Mouse (Mus musculus): ENCODE measurements around the gene Myo1b.
A peak's percentile ranks its signal among the peaks of the same experiment; 100 is the strongest.

Myo1b gene

DNA sequence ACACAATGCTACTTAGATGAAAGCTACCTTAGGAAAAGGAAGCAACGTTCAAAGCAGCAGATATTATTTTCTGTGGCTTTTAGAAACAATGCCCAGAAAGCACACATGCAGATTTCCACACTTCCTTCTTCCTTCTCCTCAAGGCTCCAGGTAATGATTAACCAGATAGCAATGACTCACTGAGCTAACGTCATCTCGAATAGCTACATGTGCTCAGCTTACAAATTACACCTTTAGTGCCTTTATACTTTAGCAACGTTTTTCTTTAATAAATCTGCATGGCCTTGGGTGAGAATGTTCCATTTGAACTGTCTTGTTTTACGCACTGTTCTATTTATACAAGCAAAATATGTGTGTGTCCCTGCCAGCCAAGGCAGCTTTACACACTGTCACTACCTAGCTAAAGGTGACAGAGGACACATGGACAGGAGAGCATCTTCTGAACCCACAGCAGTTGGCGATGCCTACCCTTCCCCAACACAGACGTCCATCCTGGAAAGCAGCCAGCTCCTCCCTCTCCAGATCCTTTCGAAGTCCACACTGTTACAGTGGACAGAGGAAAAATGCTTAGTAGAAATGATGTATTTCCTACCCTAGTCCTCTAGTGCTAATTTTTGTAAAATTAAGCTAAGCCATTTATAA, 66.2 kb downstream of the Myo1b start:
- DNase-seq (ENCODE audit: low spot score) = no peak

DNA sequence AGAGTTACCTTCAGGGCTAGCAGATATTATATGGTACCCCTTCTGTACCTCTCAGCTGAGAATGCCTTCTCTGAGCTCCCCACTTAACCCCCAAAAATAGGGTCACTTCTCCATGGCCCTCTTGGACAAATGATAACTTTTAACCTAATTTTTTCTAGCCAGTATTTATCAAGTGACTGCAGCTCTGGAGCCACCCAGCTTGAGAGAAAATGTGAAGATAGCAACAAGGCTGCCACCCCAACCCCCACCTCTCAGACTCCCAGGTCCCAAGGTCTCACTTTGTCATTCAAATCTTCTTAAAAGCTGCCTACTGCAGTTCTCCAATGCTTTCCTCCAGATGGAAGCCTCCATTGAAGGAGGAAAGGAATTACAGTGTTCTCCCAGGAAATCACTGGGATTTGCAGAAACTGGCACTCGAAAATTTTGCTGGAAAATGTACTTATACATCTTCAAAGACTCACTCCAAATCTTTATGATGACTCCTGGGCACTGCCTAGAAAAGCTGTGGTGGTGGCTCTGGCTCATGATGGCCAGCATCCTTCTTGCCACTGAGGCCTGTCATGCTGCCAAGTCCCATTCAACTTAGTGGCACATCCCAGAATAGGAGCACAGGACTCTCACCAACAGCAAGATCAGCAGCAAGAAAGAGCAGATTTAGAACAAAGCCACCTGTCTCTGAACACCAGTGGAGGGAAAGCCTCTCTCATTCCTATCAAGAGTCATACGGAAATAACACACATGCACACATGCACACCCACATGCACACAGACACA, 70.4 kb downstream of the Myo1b start:
- no peak for DNase-seq (ENCODE audit: low spot score)

DNA sequence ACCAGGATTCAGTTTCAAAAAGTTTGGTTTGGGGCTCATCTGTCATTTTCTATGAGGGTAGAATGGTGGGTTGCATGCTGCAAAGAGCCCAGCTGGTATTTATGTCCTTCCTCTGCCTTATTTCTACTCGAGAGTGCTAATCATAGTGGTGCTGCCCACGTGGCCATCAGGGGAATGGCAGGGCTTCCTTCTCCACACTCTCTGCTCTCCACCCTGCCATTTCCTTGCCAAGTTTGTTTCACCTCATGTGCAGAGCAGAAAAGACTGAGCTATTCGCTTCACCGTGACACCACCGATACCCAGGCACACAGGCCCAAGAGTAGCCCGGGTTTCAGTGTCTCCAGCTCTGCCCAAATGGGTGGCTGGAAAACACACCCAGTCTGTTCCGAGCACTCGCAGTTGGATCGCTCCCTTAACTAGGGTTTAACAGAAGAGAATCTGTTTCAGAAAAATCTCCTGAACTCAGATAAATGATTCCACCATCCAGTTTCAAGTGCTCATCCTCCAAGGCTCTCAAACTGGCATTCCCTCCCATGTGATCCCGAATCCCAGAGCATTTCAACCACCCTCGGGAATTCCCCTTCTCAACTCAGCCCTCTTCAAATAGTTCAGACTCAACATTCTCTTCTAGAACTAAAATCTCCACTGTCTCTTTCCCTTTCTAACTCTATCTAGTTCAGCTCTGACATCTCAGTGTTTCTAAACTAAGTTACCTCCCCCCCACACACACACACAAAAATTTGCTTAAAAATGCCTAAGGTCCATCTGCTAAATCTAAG, 77.8 kb downstream of the Myo1b start:
- no peak for DNase-seq (ENCODE audit: low spot score)

- DNase-seq (ENCODE audit: low spot score) = no peak
Observed at GRCm38 (mm10) chr1:51837311-51837710, 78.6 kb downstream of the Myo1b start.

DNA sequence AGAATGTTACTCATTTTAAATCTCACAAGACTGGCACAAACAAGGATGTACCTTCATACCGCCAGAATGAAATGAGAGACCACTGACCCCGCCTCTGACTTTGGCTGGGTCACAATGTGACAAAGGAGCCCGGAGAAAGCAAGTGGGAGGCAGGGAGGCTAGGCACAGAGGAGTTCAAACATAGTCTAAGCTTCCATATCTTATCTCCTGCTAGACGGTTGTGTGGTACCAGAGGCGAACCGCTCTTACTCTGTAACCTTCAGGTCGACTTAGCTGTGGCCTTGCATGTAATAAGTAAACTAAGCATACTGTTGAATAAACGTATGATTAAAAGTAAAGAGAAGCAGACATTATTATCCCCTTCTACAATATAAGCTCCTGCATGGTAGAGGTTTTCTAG, 80.1 kb downstream of the Myo1b start:
- DNase-seq (ENCODE audit: low spot score) = peak; percentile 57

- no peak for DNase-seq (ENCODE audit: low spot score)
Observed at GRCm38 (mm10) chr1:51834072-51834471, 81.8 kb downstream of the Myo1b start.

- DNase-seq (ENCODE audit: low spot score) = no peak
Observed at GRCm38 (mm10) chr1:51829353-51829752, 86.5 kb downstream of the Myo1b start.

- DNase-seq (ENCODE audit: low spot score) = no peak
Observed at GRCm38 (mm10) chr1:51822531-51822930, 93.3 kb downstream of the Myo1b start.

DNA sequence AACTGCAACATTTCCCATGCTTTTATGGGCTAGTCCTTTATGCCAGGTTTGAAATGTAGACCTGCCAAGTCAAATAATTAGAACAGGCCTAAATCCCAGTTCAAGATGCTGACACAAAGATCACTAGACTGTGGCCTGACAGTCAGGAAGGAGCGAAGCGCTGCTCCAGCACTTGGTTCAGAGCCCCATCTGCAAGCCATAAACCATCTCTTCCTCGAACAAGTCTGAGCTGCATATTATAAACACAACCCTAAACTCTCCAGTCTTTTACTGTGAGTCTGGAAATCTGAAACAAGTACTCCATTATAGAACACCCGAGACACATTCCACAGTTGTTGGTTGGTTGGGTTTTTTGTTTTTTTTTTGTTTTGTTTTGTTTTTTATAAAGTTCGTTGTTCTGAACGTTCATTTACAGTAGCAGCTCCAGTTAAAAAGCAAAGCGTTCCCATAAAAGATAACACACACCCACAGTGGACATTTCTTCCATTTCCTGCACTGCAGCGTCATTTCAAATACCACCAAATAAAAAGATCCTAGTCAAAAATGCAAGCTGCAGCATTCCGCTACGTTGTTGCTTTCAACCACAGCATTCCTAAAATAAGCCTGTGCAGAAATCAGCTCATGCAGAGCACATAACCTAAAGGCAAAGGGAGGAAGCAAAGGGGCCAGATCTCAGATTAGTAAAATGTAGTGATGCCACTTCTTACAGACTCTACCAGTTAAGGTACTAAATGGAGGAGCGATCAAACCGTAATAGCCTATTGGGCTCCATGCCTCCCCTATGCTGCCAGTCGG, 94.0 kb downstream of the Myo1b start:
- DNase-seq (ENCODE audit: low spot score) = no peak

DNA sequence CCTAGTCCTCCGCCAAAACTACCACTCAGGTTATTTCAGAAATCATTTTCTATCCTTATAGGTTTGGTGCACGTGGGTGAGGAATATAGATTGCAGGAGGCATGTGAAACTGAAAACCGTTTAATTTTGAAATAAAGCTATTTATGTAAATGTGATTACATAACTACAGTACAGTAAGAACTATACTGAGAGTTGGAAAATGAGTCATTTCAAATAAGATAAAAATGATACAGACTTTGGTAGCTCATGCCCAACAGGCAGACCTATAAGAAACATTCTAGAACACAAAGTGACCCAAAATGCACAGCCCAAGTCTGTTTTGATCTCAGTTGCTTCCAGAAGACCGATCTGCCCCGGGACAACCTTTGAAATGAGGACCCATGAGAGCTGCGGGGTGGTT, 95.4 kb downstream of the Myo1b start:
- no peak for DNase-seq (ENCODE audit: low spot score)

GRCm38 (mm10) chr1:51820013-51820441, 95.8 kb downstream of the Myo1b start:
- DNase-seq (ENCODE audit: low spot score) = no peak

DNA sequence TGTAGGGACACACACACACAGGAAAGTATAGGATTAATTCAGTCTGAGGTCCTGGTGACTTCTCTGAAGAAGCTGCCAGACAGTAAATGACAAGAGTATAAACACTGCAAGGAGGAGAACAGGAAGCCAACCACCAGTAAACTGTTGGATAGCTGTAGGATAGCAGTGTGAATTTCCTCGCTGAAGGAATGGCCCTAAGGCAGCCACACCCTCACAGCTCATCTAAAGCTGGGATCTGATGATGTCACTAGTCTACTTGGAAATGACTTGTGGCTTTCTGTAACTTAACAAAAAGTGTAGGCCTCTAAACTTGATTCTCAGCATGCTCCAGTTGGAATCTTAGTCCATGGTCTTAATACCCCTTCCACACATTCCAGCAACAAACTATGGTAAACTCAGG, 100.2 kb downstream of the Myo1b start:
- DNase-seq (ENCODE audit: low spot score) = no peak

DNA sequence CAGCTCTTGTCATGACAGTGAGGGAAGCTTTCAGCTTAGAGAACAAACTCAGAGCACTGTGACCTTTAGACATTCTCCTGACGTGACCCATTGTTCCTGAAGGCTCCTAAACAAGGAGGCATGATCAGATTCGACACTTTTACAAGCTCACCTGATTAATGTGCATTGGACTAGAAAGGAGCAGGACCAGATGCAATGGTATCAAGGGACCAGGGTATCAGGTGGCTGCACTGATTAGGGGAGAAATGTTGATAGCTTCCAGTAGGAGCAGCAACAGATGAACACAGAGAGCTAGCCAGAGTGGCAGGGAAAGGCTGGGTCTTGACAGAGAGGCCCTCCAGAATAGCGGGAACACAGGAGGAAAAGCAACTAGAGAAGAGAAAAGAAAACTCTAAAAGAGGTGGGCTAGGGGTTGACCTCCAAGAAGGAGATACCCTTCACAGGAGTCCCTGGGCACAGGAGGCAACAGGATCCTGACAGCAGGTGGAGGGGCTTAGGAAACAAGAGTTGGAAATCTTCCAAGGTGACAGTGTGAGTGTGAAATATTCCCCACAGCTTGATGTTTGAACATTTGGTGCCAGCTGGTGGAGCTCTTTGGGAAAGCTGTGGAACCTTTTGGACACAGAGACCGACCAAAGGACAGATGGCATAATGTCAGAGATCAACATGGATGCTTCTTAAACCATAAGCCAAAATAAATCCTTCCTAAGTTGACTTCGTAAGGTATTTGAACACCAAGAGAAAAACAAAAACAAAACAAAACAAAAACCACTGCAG, 100.8 kb downstream of the Myo1b start:
- no peak for DNase-seq (ENCODE audit: low spot score)

GRCm38 (mm10) chr1:51808847-51809246, 107.0 kb downstream of the Myo1b start:
- DNase-seq (ENCODE audit: low spot score) = no peak

DNA sequence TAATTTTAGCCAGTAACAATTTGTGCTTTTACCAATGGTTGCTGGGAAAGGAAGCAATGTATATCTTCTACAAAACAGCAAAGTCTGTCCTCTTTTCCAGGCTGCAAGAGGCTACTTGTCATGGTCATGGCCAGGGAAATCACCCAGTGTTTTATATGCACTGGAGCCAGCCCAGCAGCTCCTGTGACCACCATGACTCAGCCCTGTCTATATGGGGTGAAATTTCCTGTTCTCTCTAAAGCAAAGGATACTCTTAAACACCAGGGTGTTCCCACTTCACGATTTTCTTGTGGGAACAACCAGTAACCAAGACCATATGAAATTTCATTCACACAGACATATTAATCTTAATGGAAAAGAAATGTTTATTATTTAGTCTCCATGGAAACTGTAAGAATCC, 107.6 kb downstream of the Myo1b start:
- DNase-seq (ENCODE audit: low spot score) = no peak

DNA sequence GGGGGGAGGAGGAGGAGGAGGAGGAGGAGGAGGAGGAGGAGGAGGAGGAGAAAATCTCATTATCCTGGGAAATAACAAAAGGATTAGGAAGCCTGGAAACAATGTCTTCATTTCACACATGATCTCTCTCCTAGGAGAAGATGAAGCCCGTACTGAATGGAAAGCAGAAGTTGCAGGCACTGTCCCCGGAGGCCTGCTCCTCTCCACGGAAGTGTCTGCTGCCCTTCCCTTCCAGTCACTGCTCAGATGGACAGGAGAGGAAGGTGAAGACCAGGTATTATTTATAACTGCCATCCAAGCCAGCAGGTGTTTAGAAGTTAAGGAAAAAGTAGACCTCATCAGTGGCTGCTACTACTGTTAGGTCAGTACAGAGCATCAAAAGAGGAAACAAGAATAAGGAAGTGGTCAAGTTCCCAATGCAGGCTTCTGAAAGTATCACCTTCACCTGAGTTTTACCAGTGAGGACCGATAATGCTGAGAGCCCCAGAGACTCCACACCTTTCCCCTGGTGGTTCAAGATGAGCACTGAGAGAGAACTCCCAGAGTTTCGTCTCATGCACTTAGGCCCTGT, 110.7 kb downstream of the Myo1b start:
- no peak for DNase-seq (ENCODE audit: low spot score)

DNA sequence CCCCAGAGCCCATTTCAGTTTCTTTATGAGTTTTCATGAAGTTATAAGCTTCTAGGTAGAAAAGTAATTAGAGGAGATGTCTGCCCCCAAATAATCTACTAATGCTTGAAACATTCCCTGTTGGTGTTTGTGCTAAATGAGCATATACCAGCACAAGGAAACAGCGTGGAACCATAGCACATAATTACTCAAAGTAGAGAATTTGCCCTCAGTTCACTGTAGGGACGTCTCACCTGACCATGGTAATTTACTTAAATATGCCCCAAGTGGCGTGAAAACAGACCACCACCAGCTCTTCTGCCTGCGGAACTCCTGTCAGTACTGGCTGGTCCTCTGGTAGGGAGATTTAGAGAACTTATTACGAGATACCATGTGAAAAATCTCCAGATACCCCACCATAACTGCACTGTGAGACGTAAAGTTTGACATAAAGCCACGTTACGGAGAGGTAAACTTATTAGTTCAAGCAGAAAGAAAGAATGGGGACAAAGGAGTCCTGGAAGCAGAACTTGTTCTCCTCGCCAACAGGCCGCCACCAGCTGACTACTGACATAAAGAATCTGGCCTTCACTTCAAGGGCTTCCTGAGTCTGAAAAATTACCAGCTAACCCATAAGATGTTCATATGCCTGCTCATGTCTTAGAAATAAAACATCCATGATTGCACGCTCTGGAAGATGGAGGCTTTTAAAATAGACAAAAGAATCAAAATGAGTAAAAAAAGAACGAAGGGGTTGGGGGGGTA, 111.4 kb downstream of the Myo1b start:
- DNase-seq (ENCODE audit: low spot score) = no peak

DNA sequence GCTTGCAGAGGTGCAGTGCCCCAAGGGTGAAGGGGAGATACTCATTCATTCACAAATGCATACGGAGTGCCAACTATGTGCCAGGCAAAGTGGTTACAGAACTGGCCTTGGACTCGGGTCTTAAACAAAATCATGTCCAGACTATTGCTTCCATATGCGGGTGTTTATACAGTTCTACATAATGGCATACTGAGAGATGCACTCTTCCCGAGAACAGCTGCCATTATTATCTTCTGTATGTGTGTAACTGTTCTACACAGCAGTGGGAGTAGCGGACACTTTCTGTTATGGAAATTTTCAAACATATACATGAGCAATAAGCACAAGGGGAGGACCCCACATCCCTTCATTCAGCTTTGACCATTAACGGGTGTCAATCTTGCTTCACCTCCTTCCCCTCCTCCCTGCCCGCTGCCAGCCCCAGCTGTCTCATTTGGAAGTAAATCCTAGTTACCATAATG, 117.8 kb downstream of the Myo1b start:
- DNase-seq (ENCODE audit: low spot score) = no peak

DNA sequence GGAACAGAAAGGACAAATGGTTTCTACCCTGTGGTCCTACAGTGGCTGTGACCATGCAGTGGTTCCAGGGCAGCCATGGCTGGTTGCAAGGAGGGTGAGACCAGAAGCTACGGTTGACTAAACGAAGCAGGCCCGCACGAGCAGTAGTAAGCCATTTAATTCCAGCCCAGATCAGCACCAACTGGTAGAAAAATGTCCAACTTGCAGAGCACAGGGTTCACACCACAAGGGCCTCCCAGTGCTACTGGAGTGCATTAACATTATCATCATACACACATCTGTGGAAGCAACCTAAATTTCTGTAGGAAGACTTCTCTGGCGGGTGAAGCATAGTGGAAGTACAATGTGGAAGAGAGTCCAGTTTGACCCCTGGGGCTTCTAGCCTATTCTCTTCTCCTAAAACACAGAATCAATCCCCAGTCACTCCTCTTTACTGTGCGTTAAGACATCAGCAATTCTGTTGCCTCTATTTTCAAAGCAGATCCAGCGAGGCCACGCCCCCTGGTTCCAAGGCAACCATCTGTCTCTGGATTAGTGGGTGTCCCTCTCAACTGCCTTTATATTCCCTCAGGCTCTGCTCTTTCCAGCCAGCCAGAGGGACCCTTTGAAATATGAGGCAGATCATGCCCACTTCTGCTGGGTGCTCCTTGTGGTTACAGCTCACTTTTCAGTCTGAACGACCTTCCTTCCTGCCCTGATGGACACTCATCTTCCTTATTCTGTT, 120.1 kb downstream of the Myo1b start:
- no peak for DNase-seq (ENCODE audit: low spot score)

- DNase-seq (ENCODE audit: low spot score) = no peak
Observed at GRCm38 (mm10) chr1:51789269-51789668, 126.6 kb downstream of the Myo1b start.
